Mouse (Mus musculus) adrenal gland, postnatal 14 days (tissue): Measurements from ENCODE around the gene Dync2h1. TPM values are rescaled to one million over a fixed set of nuclear protein-coding genes. Genes with fewer than 3 reads are reported as not detected.
"Not testable (repeated sequence)": the region's sequence is repeated elsewhere in the genome, so short reads cannot be mapped to it uniquely, and the experiment has no call there.

ENCODE experiments used
- DNase-seq: peaks from one replicate; pipeline ENCODE4 v3.0.0; 2021; ENCODE audit warnings: mixed read lengths
- long read RNA-seq, 2 experiments: library from polyadenylated mRNA; stranded (forward); transcript quantifications; one replicate each; pipeline ENCODE4 v2.0.0; 2021
- total RNA-seq: library from RNA; stranded (reverse); gene quantifications from 2 replicates; pipeline ENCODE4 v1.2.3, GENCODE M21; 2021

Gene Dync2h1
- total RNA-seq = 13.0 and 14.7 TPM in 2 replicates
- long read RNA-seq, experiment 1, partial matches to known transcripts = 4 of 8 reads
- long read RNA-seq, experiment 1, other reads (novel, unspliced or antisense) = 4 of 8 reads
- long read RNA-seq, experiment 2, partial matches to known transcripts = 2 of 4 reads
- long read RNA-seq, experiment 2, other reads (novel, unspliced or antisense) = 1 of 4 reads

- DNase-seq = peak; percentile 97
Measured at GRCm38 (mm10) chr9:7184172-7184896, at the start of gene Dync2h1, which contains the start of gene Dcun1d5. Gene Dync2h1 (minus strand): TSS chr9:7184446. Gene Dcun1d5 (plus strand): TSS chr9:7184520.

- no peak for DNase-seq
Measured at GRCm38 (mm10) chr9:7221460-7221859, 37.2 kb upstream of the Dync2h1 start.

GRCm38 (mm10) chr9:7221024-7221423 lies 36.8 kb upstream of the Dync2h1 start:
- no peak for DNase-seq

- no peak for DNase-seq
Measured at GRCm38 (mm10) chr9:7216240-7216639, 32.0 kb upstream of the Dync2h1 start.

- DNase-seq = not testable (repeated sequence)
Measured at GRCm38 (mm10) chr9:7190694-7191093, 6.4 kb upstream of the Dync2h1 start.

GRCm38 (mm10) chr9:7184897-7185291 lies 648 bp upstream of the Dync2h1 start:
- peak; percentile 66 for DNase-seq

GRCm38 (mm10) chr9:7176618-7177610 lies 7.3 kb downstream of the Dync2h1 start:
- peak; percentile 94 for DNase-seq

- DNase-seq = no peak
Measured at GRCm38 (mm10) chr9:7173756-7174155, 10.5 kb downstream of the Dync2h1 start.

GRCm38 (mm10) chr9:7167339-7167998 lies 16.8 kb downstream of the Dync2h1 start:
- no peak for DNase-seq

- no peak for DNase-seq
Measured at GRCm38 (mm10) chr9:7160688-7161087, 23.6 kb downstream of the Dync2h1 start.

GRCm38 (mm10) chr9:7159718-7160117 lies 24.5 kb downstream of the Dync2h1 start:
- DNase-seq = no peak

- no peak for DNase-seq
Measured at GRCm38 (mm10) chr9:7158605-7159004, 25.6 kb downstream of the Dync2h1 start.

GRCm38 (mm10) chr9:7154391-7154790 lies 29.9 kb downstream of the Dync2h1 start:
- no peak for DNase-seq

GRCm38 (mm10) chr9:7122863-7123262 lies 61.4 kb downstream of the Dync2h1 start:
- DNase-seq = no peak

GRCm38 (mm10) chr9:7110166-7110565 lies 74.1 kb downstream of the Dync2h1 start:
- DNase-seq = no peak

- no peak for DNase-seq
Measured at GRCm38 (mm10) chr9:7101361-7101760, 82.9 kb downstream of the Dync2h1 start.

- DNase-seq = no peak
Measured at GRCm38 (mm10) chr9:7074625-7075024, 109.6 kb downstream of the Dync2h1 start.

GRCm38 (mm10) chr9:7070846-7071245 lies 113.4 kb downstream of the Dync2h1 start:
- no peak for DNase-seq

- peak; percentile 5 for DNase-seq
Measured at GRCm38 (mm10) chr9:7050588-7050987, 133.7 kb downstream of the Dync2h1 start.

- no peak for DNase-seq
Measured at GRCm38 (mm10) chr9:7042635-7043273, 141.5 kb downstream of the Dync2h1 start.

- no peak for DNase-seq
Measured at GRCm38 (mm10) chr9:7041231-7041630, 143.0 kb downstream of the Dync2h1 start.

GRCm38 (mm10) chr9:7032553-7032952 lies 151.7 kb downstream of the Dync2h1 start:
- DNase-seq = no peak
